Mouse (Mus musculus) forebrain, embryonic 11.5 days (tissue): ENCODE results near the gene Gm21988. TPM values are rescaled to one million over a fixed set of nuclear protein-coding genes. Genes with fewer than 3 reads are reported as not detected.

Source experiments
- ATAC-seq: fragments of 200-750 bp; cut with Nextera tagmentation; replicated peaks from 2 replicates; pipeline ENCODE4 v1.8.0; 2017; ENCODE audit warnings: moderate TSS enrichment; ENCODE audit not compliant: low FRiP score
- DNase-seq: peaks from one replicate; pipeline ENCODE4 v3.0.0-alpha.2; 2017; ENCODE audit warnings: low spot score
- H3K27ac ChIP-seq: fragments of 300-500 bp; sonication (generic); 2 replicates; pipeline ENCODE4 v1.5.1; 2014; ENCODE audit warnings: low read depth, low read length
- H3K27me3 ChIP-seq: fragments of 300-500 bp; sonication (generic); 2 replicates; pipeline ENCODE4 v1.6.1; 2014; ENCODE audit warnings: mild to moderate bottlenecking, low read length, mixed read lengths; ENCODE audit not compliant: control insufficient read depth, insufficient read depth
- H3K36me3 ChIP-seq: fragments of 300-500 bp; sonication (generic); 2 replicates; pipeline ENCODE4 v1.6.1; 2014; ENCODE audit warnings: mild to moderate bottlenecking, low read length, moderate library complexity, mixed read lengths; ENCODE audit not compliant: control insufficient read depth, insufficient read depth
- H3K4me1 ChIP-seq: fragments of 300-500 bp; sonication (generic); replicated peaks from 2 replicates; pipeline ENCODE4 v1.6.1; 2014; ENCODE audit warnings: low read length, mixed read lengths; ENCODE audit not compliant: control insufficient read depth, insufficient read depth
- H3K4me2 ChIP-seq: fragments of 300-500 bp; sonication (generic); 2 replicates; pipeline ENCODE4 v1.6.1; 2014; ENCODE audit warnings: low read depth, mild to moderate bottlenecking, low read length, moderate library complexity, mixed read lengths; ENCODE audit not compliant: severe bottlenecking
- H3K4me3 ChIP-seq: fragments of 300-500 bp; sonication (generic); 2 replicates; pipeline ENCODE4 v1.5.1; 2014; ENCODE audit warnings: low read depth, low read length
- H3K9ac ChIP-seq: fragments of 300-500 bp; sonication (generic); 2 replicates; pipeline ENCODE4 v1.6.1; 2014; ENCODE audit warnings: low read length
- H3K9me3 ChIP-seq: fragments of 300-500 bp; sonication (generic); 2 replicates; pipeline ENCODE4 v1.6.1; 2016; ENCODE audit warnings: low read length, mixed read lengths; ENCODE audit not compliant: control insufficient read depth
- WGBS: fragments of 180-500 bp; shearing (Covaris S2); extraction: QIAGEN DNeasy Blood & Tissue Kit; methylation state at CpG from one replicate; pipeline ENCODE4 v1.1.7; 2014; 5-methylcytosine and 5-hydroxymethylcytosine counted together
- polyA plus RNA-seq: library from polyadenylated mRNA; unstranded; fragments of >200 nt; fragmentation: Nextera tagmentation; extraction: Ambion mirVana; gene quantifications from 2 replicates; pipeline ENCODE4 v1.2.1, GENCODE M21; 2014

Gm21988 gene
- polyA plus RNA-seq, 1 experiment from 2014 or later = 9.8 TPM

DNA sequence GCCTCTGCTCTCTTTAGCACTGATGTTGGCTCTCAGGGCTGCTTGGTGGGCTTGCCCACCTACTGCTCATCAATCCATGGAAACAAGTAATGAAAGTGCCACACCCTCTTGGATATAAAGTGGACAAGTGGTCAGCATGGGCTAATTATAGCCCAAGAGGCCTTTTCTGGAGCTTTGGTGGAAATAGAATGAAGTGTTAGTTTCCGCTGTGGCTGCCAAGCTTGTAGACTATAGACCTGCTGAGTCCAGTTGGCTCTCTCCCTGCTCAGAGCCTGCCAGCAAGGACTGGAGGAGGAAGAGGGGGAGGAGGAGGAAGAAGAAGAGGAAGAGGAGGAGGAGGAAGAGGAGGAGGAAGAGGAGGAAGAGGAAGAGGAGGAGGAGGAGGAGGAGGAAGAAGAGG, 26.8 kb upstream of the Gm21988 start:
- H3K27me3 ChIP-seq = no peaks in the 10 kb centered on the region
- WGBS = 90% methylated on average over 1 of the region's 1 CpGs
- ATAC-seq (no peak), DNase-seq (no peak)
- H3K27ac ChIP-seq = no peak overlapping the region
- no peak overlapping the region for H3K9ac ChIP-seq
- no peaks in the 10 kb centered on the region for H3K9me3 ChIP-seq
- no peak overlapping the region for H3K4me3 ChIP-seq
- no peaks in the 10 kb centered on the region for H3K4me1 ChIP-seq
- no peaks in the 10 kb centered on the region for H3K36me3 ChIP-seq
- no peak overlapping the region for H3K4me2 ChIP-seq

DNA sequence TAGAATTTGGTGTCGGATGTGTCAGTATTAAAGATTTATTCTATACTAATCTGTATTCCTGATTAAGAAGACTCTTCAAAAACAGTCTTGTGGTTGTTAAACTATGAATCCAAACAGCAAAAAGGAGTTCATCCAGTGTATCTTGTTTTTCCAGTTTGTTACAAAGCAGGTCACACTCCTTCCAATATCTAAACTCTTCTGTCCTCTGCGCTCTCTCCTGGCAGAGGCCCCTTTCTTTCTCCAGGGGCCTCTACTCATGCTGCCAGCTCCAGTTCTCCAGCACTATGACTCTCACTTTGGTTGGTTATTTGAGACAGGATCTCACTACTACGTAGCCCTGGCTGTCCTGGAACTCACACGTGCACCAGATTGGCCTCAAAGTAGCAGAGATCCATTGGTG, 26.2 kb upstream of the Gm21988 start:
- Histone ChIP-seq H3K4me3 (no peak overlapping the region), H3K36me3 (no peaks in the 10 kb centered on the region), H3K27me3 (no peaks in the 10 kb centered on the region), H3K4me2 (no peak overlapping the region), H3K4me1 (no peaks in the 10 kb centered on the region), H3K9ac (no peak overlapping the region), H3K9me3 (no peaks in the 10 kb centered on the region), H3K27ac (no peak overlapping the region)
- ATAC-seq (no peak), DNase-seq (no peak)
- WGBS = 83% methylated on average over 4 of the region's 4 CpGs

DNA sequence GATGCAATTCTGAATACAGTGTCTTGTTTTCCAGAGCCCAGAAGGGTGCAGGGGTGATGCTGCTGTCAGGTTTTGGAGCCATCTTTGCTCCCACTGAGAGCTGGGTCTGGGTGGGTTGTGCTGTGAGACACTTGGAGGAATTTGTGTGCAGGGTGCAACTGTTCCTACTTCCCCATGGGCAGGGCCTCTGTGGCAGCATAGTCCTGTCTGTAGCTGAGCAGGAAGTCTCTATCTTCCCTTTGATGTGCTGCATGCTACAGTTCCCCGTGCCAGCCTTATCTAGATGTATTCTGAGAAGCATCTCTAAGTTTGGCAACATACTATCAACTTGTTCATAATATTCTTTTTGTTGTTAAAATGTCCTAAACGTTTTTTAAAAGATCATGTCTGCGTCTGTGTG, 25.6 kb upstream of the Gm21988 start:
- ATAC-seq (no peak), DNase-seq (no peak)
- Histone ChIP-seq H3K4me3 (no peak overlapping the region), H3K4me1 (no peaks in the 10 kb centered on the region), H3K27me3 (no peaks in the 10 kb centered on the region), H3K27ac (no peak overlapping the region), H3K9me3 (no peaks in the 10 kb centered on the region), H3K4me2 (no peak overlapping the region), H3K9ac (no peak overlapping the region), H3K36me3 (no peaks in the 10 kb centered on the region)
- WGBS = 52% methylated on average over 3 of the region's 3 CpGs

DNA sequence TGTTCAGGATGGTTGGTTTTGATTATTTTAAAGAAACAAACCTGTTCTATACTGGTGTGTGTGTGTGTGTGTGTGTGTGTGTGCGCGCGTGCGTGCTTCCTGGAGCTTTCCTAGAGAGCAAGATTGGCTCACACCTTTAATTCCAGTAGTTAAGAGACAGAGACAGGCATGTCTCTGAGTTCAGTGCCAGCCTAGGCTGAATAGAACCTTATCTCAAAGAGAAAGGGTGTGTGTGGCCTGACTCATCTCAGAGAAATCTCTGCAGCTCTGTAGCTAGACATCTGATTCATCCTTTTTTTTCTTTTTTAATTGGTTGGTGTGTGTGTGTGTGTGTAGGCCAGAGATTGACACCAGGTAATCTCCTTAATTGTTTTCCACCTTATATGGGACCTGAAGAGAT, 19.4 kb upstream of the Gm21988 start:
- peaks cover 14% of the 10 kb centered on the region for H3K27me3 ChIP-seq
- WGBS = 91% methylated on average over 4 of the region's 4 CpGs

DNA sequence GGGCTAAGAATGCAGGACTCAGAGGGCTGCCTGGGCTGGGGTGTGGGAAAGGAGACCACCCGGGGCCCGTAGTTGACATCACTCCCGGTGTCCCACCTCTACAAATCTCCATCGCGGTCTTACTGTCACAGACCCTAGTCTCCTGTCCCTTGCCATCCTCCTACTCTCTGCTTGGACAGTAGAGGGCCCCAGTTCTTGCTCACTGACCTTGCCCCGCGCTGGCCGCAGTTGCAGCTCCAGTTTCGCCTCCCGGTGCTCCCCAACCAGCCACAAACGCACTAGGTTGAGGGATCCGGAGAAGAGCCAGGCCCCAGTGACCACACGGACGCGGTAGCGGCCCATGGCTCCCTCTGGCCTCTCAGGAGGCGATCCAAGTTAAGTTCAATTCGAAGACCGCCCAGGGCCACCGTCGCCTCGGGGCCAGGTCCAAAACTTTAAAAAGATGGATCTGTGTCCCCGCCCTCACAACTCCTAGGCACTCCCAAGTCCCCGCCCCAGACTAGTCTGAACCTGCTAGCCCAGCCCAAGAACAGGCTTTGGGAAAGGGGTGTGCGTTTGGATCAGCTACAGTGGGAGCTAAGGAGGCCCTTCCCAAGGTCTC, 15.4 kb upstream of the Gm21988 start, which contains the start of gene Alox12:
Alox12 (minus strand) TSS at position 423 of the 601 bp plus-strand sequence.
- peak within 1 kb of the TSS; percentile 22 for H3K4me3 ChIP-seq
- DNase-seq (peak; percentile 70), ATAC-seq (no peak)
- no peak within 1 kb of the TSS for H3K27ac ChIP-seq
- peak within 1 kb of the TSS; percentile 37 for H3K4me2 ChIP-seq
- no peaks in the 10 kb centered on the region; the same call in 1 of the 2 replicates for H3K4me1 ChIP-seq
- H3K9me3 ChIP-seq = no peaks in the 10 kb centered on the region
- no peaks in the 10 kb centered on the region for H3K36me3 ChIP-seq
- peaks cover 30% of the 10 kb centered on the region for H3K27me3 ChIP-seq
- peak within 1 kb of the TSS; percentile 30; the same call in 1 of the 2 replicates for H3K9ac ChIP-seq
- WGBS = 1% methylated on average over 25 of the region's 25 CpGs

More for the DNA sequence above, 19.4 kb upstream of the Gm21988 start:
- no peaks in the 10 kb centered on the region for H3K36me3 ChIP-seq
- H3K9me3 ChIP-seq = no peaks in the 10 kb centered on the region
- H3K4me1 ChIP-seq = no peaks in the 10 kb centered on the region; the same call in 1 of the 2 replicates
- H3K27ac ChIP-seq = no peak overlapping the region
- ATAC-seq = no peak
- no peak overlapping the region for H3K9ac ChIP-seq
- no peak overlapping the region for H3K4me2 ChIP-seq
- H3K4me3 ChIP-seq = no peak overlapping the region
- no peak for DNase-seq

DNA sequence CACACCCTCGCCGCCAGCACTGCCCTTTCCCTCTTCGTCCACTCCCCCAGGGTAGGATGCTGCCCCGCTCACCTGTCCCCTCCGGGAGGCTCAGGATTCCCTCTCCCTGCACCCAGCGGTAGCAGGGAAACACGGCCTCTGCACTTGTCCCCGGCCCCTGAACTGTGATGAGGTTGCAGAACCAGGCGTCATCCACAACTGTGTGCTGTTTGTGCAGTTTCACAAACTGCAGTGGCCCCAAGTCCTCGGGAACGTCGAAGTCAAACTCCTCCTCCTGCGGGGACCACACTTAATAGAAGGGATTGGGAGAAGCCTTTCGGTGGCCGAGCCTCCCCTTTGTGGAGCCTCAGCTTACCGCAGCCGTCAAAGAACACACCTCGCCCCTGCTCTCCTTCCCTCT, 14.7 kb upstream of the Gm21988 start:
- H3K36me3 ChIP-seq = no peaks in the 10 kb centered on the region
- no peak for ATAC-seq
- peaks cover 30% of the 10 kb centered on the region for H3K27me3 ChIP-seq
- H3K9me3 ChIP-seq = no peaks in the 10 kb centered on the region
- WGBS = 5% methylated on average over 18 of the region's 18 CpGs
- H3K4me1 ChIP-seq = no peaks in the 10 kb centered on the region; the same call in 1 of the 2 replicates
- DNase-seq = no peak
- H3K4me3 ChIP-seq = peak overlapping the region; percentile 22; the same call in 1 of the 2 replicates
- no peak overlapping the region for H3K27ac ChIP-seq
- peak overlapping the region; percentile 37 for H3K4me2 ChIP-seq
- H3K9ac ChIP-seq = peak overlapping the region; percentile 30; the same call in 1 of the 2 replicates

DNA sequence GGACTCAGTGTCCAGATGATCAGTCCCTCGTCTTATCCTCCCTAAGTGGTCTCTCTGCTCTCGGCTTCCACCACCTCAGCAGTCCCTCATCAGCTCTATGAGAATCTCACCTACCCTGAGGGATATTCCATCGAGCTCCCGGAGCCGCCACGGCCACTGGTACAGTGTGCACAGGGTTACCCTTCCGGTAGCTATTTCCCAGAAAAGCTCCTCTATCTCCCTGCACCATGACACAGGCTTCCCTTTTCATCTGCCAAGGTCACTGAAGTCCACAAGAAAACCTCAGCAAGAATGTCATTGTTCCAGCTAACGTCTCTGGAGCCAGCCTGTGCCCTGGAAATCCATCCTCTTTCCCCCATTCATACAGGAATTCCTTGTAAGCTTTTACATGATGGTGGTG, 12.2 kb upstream of the Gm21988 start:
- peaks cover 30% of the 10 kb centered on the region for H3K27me3 ChIP-seq

DNA sequence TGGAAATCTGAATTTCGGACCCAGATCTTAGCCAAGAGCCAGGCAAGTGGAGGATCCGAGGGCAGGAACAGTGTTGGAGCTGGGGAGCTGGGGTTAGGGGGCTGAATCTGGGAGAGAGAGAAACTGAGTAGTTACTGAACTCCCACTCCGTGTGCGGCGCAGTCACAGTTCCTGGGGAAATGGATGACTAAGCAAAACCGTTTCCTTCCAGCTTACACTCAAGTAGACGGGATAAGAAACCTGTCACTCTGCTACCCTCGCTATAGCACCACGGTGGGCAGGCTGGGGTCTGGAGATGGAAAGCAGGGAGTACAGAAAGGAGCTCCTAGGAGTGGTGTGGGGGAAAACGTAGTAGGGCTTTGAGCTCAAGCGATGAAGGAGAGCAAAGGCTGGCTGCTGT, 10.5 kb upstream of the Gm21988 start:
- H3K4me2 ChIP-seq = no peak overlapping the region
- no peaks in the 10 kb centered on the region for H3K9me3 ChIP-seq
- H3K4me3 ChIP-seq = no peak overlapping the region
- H3K36me3 ChIP-seq = no peaks in the 10 kb centered on the region
- no peaks in the 10 kb centered on the region; the same call in 1 of the 2 replicates for H3K4me1 ChIP-seq
- H3K9ac ChIP-seq = no peak overlapping the region
- ATAC-seq (no peak), DNase-seq (no peak)
- no peak overlapping the region for H3K27ac ChIP-seq
- 74% methylated on average over 11 of the region's 11 CpGs for WGBS
- H3K27me3 ChIP-seq = peaks cover 27% of the 10 kb centered on the region

More for the DNA sequence above, 12.2 kb upstream of the Gm21988 start:
- Histone ChIP-seq H3K4me1 (no peaks in the 10 kb centered on the region; the same call in 1 of the 2 replicates), H3K4me2 (no peak overlapping the region), H3K4me3 (no peak overlapping the region), H3K27ac (no peak overlapping the region), H3K9ac (no peak overlapping the region), H3K36me3 (no peaks in the 10 kb centered on the region), H3K9me3 (no peaks in the 10 kb centered on the region)
- 76% methylated on average over 8 of the region's 8 CpGs for WGBS
- DNase-seq (no peak), ATAC-seq (no peak)
